Mouse (Mus musculus): ENCODE results near the gene Tbc1d4. TPM values are rescaled to one million over a fixed set of nuclear protein-coding genes. Genes with fewer than 3 reads are reported as not detected.

Gene Tbc1d4
- polyA plus RNA-seq (2017; shearing (Covaris generic)) = 100 to 1,000 TPM in 1 of 2 experiments, 10 to 100 TPM in 1; 49.6 to 176 TPM

GRCm38 (mm10) chr14:101608519-101609368 lies at the start of gene Tbc1d4:
TSS of gene Tbc1d4 (minus strand) at chr14:101609191.

DNA sequence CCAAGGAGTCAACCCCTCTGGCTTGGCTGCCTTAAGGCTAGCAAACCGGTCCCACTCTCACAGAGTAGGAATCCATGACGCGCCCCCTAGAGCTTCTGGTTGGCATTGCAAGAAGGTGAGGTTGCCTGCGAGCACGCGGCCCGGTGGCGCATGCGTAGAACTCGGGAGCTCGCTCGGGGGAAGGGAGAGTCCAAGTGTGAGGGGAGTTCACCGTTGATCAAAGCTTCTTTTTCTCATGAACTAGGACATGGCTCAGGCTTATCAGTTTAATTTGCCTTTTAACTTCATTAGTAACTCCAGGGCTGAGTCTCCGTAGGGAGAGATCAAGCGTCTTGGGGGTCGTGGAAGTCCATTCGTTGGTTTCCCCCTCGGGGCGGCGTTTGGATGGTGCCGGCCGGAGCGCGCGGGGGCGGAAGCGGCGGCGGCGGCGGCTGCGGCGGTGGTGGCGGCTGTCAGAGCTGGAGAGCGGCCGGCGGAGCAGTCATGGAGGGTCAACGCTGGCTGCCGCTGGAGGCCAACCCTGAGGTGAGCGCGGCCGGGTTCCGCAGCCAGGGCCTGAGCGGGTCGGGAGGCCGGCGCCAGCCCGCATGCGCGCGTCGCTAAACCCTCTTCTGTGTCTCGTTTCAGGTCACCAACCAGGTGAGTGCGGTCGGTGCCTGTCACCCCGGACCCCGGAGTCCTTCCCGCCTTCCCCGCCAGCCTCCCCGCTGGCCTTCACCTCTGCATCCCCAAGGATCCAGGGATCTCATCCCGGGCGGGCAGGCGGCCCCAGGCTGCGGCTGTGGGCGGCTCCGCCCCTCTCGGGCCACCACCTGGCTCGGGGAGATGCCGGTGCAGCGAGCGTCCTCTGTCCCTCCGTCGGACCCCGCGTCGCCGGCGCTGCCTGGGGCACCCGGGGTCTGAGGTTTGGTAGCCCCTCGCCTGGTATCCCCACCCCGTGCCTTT lies 44.9 kb upstream of the Tbc1d4 start, which contains the start of gene Uchl3:
Gene Uchl3, plus strand, starts transcription at position 387 of the 945 bp plus-strand sequence.

DNA sequence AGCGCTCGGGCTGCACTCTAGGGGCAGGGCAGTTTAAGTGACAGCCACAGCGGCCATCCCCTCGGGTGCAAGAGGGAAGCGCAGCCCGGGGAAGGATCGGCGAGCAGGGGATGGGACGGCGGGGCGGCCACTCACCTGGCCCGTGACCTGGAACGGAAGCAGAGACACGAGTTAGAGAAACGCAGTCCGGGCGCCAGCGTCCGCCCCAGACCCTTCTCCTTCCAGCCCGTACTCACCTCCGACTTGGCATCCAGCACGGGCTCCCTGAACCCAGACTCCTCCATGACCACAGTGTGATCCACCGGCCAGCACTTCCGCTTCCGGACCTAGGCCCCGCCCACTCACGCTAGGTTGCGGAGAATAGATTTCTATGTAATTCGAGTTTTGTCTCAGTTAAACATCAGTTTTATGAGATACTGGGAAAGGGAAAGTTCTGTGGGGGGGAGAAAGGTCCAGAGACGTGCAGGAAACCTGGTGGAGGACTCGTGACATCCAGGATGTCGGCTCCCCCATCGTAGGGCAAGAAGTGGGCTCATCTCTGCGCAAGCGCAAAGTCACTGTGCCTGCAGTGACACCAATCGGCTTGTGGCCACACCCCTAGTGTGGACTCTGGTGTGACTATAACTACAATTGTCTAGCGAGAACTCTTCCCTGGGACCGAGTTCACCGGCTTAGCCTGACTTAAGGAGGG lies 31.3 kb upstream of the Tbc1d4 start, which contains the start of gene Commd6:
Gene Commd6, minus strand, starts transcription at position 534 of the 691 bp plus-strand sequence.

Other genes starting within 250 kb of the Tbc1d4 start
- gene Commd6, start 31.5 kb upstream of the Tbc1d4 start, polyA plus RNA-seq (2017; shearing (Covaris generic)) = 100 to 1,000 TPM in 1 of 2 experiments, 10 to 100 TPM in 1; 89.7 to 113 TPM
- gene Uchl3, start 44.8 kb upstream of the Tbc1d4 start, polyA plus RNA-seq (2017; shearing (Covaris generic)) = 10 to 100 TPM; 62.7 to 90.7 TPM
- gene Gm9922, start 120.6 kb upstream of the Tbc1d4 start, polyA plus RNA-seq (2017; shearing (Covaris generic)) = not detected
- 1 to 10 TPM in 1 of 2 experiments, under 1 TPM in 1; 0.44 to 3.1 TPM for gene Lmo7, start 120.8 kb upstream of the Tbc1d4 start, polyA plus RNA-seq (2017; shearing (Covaris generic))

Data from activated CD4-positive, CD25-positive, alpha-beta regulatory T cell (primary cell).